Mouse (Mus musculus) ES-Bruce4 (cell line): ENCODE results near the gene Myl6b.

Source experiments
- CTCF ChIP-seq: IDR thresholded peaks from one replicate; pipeline ENCODE4 v1.8.1; 2011; ENCODE audit warnings: low read depth, low read length
- EP300 ChIP-seq: IDR thresholded peaks from 2 replicates; pipeline ENCODE4 v1.6.1; 2011; ENCODE audit warnings: low read depth, low read length; ENCODE audit not compliant: insufficient read depth
- POLR2A ChIP-seq: IDR thresholded peaks from one replicate; pipeline ENCODE4 v1.8.1; 2011; ENCODE audit warnings: low read length; ENCODE audit not compliant: insufficient read depth

DNA sequence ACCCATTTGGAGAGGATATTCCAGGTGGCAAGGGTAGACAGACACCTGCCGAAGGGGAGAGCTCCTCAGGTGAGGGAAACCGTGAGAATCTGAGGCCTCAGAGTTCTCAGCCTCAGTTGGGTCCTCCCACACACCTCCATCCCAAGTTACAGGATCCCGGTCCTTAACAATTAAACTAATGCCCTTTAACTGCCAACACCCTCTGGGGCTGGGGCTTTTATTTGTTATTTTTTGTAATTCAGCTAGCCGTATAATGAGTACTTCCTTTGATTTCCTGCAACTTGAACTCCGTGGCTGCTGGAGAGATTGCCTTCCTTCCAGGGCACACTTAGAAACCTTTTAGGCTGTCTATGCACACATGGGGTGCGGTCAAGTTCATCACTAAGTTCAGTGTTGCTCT lies 54.1 kb downstream of the Myl6b start:
- TF ChIP-seq EP300 (no peak), CTCF (no peak), POLR2A (no peak)
